Mouse (Mus musculus) erythroblast, adult 5-6 weeks (primary cell): ENCODE data around the gene Ang5. TPM values are rescaled to one million over a fixed set of nuclear protein-coding genes. Genes with fewer than 3 reads are reported as not detected.

Experiments used
- total RNA-seq, 2 experiments: library from RNA; stranded (forward) in 1 of 2; stranded (reverse) in 1 of 2; fragments of 150-400 nt in 1 of 2; fragments of 200-764, 138-1000 nt in 1 of 2; gene quantifications; 2 replicates each; pipeline versions ENCODE4 v1.2.3 to v1.2.4; 2015 to 2017; ENCODE audit warnings: low replicate concordance in 2 of 2

Ang5 gene
- total RNA-seq, 2 experiments from 2014 or later, result not detected

Other genes starting within 250 kb of the Ang5 start
- not detected in 2 replicates for gene Gm16506, start 229.6 kb upstream of the Ang5 start, total RNA-seq (2015; ENCODE audit: low replicate concordance)
- gene Gm16506, start 229.6 kb upstream of the Ang5 start, total RNA-seq (2017; ENCODE audit: low replicate concordance), result not detected in 2 replicates
- not detected in 2 replicates for gene Gm6526, start 209.2 kb upstream of the Ang5 start, total RNA-seq (2015; ENCODE audit: low replicate concordance)
- not detected in 2 replicates for gene Gm6526, start 209.2 kb upstream of the Ang5 start, total RNA-seq (2017; ENCODE audit: low replicate concordance)
- gene Gm8180, start 172.3 kb upstream of the Ang5 start, total RNA-seq (2015; ENCODE audit: low replicate concordance), result not detected in 2 replicates
- gene Gm8180, start 172.3 kb upstream of the Ang5 start, total RNA-seq (2017; ENCODE audit: low replicate concordance), result not detected in 2 replicates
- 55.7 and 64.8 TPM in 2 replicates for gene Ear1, start 81.6 kb upstream of the Ang5 start, total RNA-seq (2015; ENCODE audit: low replicate concordance)
- 57.6 and 70.3 TPM in 2 replicates for gene Ear1, start 81.6 kb upstream of the Ang5 start, total RNA-seq (2017; ENCODE audit: low replicate concordance)
- not detected in 2 replicates for gene Ear10, start 33.5 kb upstream of the Ang5 start, total RNA-seq (2015; ENCODE audit: low replicate concordance)
- gene Ear10, start 33.5 kb upstream of the Ang5 start, total RNA-seq (2017; ENCODE audit: low replicate concordance), result not detected in 2 replicates
- 6.3 and 12.5 TPM in 2 replicates for gene Gm8113, start 31.7 kb upstream of the Ang5 start, total RNA-seq (2015; ENCODE audit: low replicate concordance)
- 5.7 and 7.7 TPM in 2 replicates for gene Gm8113, start 31.7 kb upstream of the Ang5 start, total RNA-seq (2017; ENCODE audit: low replicate concordance)
- gene Ang6, start 45.2 kb downstream of the Ang5 start, total RNA-seq (2015; ENCODE audit: low replicate concordance), result not detected in 2 replicates
- gene Ang6, start 45.2 kb downstream of the Ang5 start, total RNA-seq (2017; ENCODE audit: low replicate concordance), result not detected in 2 replicates
- 73.6 and 109 TPM in 2 replicates for gene Ear2, start 145.6 kb downstream of the Ang5 start, total RNA-seq (2015; ENCODE audit: low replicate concordance)
- 95.7 and 162 TPM in 2 replicates for gene Ear2, start 145.6 kb downstream of the Ang5 start, total RNA-seq (2017; ENCODE audit: low replicate concordance)
- gene Gm3327, start 166.8 kb downstream of the Ang5 start, total RNA-seq (2015; ENCODE audit: low replicate concordance), result not detected in 2 replicates
- gene Gm3327, start 166.8 kb downstream of the Ang5 start, total RNA-seq (2017; ENCODE audit: low replicate concordance), result not detected in 2 replicates
- not detected in 2 replicates for gene Gm8212, start 240.6 kb downstream of the Ang5 start, total RNA-seq (2015; ENCODE audit: low replicate concordance)
- gene Gm8212, start 240.6 kb downstream of the Ang5 start, total RNA-seq (2017; ENCODE audit: low replicate concordance), result not detected in 2 replicates